Mouse (Mus musculus): ENCODE data around the gene Sapcd1.

Gene Sapcd1

GRCm38 (mm10) chr17:35029691-35030532 is 2.1 kb upstream of the Sapcd1 start:
- no peak for DNase-seq (ENCODE audit: low read depth)

GRCm38 (mm10) chr17:35028315-35028714 is 499 bp upstream of the Sapcd1 start:
- DNase-seq (ENCODE audit: low read depth), result no peak

DNA sequence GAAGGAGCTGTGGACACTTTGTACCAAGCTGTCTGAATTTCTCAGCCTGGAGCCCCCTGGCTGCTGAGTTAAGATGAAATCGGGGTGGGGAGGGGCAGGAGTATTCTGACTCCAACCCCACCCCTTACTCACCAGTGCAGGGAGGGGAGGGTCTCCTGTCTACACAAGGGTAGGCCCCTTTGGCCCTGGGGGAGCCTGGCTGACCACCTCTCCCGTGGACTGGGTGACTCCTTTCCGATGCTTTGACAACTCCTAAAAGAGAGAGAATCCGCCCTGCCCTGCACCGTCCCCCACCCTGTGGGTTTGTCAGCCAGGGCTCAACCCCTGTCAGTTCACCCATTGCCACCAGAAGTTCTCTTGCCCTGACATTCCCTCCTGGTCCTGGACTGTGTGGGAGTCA is 1.6 kb downstream of the Sapcd1 start:
- DNase-seq (ENCODE audit: low read depth), result no peak

DNA sequence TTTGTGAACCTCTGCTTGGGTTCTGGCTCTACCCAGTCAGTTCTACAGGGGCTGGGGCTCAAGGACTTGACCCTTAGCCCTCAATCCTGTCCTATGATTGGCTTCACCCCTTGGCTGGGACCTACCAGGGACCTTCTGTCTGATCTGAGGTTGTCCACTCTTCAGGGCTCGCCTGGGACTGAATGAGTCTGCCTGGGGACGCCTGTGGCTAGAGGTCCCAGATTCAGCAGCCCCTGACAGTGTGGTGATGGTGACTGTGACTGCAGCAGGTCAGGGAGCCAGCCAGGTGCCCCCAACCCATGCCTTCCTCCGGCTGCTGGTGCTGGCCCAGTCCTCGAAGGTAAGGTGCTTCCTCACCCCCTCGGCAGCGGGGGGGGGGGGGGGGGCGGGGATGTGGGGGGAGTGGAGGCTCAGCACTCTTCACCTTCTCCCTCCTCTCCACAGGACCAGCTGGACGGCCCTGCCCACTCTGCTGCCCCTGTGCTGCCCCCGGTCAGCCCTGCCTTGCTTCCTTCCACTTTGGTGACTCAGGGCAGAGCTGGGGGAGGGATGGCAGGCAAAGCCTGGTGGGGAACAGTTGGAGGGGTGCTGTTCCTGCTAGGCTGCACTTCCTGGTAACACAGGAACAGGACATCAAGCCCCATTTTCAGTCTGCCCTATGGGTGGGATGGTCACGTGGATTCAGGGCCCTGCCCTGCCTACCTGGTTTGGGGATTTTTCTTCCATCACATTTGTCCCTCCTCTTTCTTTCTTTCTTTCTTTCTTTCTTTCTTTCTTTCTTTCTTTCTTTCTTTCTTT is 2.9 kb downstream of the Sapcd1 start:
- DNase-seq (ENCODE audit: low read depth), result no peak

- DNase-seq (ENCODE audit: low read depth), result no peak
Observed at GRCm38 (mm10) chr17:35024261-35024660, 3.6 kb downstream of the Sapcd1 start.

GRCm38 (mm10) chr17:35023756-35024155 is 4.1 kb downstream of the Sapcd1 start:
- DNase-seq (ENCODE audit: low read depth), result no peak

DNA sequence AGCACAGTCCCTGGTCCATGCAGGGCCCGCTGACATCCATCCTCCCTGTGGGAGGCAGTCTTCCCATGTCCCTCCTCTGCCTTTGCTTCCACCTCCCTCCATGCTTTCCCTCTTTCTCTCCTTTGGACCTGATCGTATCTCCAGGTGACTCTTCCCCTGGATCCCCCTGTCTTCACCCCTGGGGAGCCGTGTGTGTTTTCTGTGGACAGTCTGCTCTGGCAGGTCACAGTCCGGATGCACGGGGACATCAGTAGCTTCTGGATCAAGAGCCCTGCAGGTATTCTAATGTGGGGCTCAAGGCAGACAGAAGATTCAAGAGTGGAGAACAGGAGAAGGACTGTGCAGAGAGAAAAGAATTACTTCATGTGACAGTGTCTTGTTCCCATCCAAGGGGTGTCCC is 4.6 kb downstream of the Sapcd1 start:
- DNase-seq (ENCODE audit: low read depth), result no peak

DNA sequence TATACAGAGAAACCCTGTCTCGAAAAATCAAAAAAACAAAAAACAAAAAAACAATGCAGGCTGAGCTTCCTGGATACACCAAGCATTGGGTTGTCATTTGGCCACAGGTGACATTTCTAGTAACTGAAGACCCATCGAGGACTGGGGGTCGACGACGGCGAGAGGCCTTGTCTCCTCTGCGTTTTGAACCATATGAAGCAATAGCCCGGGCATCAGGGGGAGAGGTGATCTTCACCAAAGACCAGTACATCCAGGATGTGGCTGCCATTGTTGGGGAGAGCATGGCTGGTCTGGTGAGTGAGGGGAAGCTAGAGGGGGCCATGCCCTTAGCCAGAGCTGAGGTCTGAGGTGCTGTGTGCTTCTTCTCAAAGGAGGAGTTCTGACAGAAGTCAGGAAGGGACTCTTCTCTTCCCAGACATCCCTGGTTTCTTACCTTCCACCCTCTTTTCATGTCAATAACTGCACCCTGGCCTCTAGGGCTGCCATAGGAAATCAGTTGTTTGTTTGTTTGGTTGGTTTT is 5.2 kb downstream of the Sapcd1 start:
- DNase-seq (ENCODE audit: low read depth), result no peak

GRCm38 (mm10) chr17:35021842-35022477 is 5.9 kb downstream of the Sapcd1 start:
- no peak for DNase-seq (ENCODE audit: low read depth)

GRCm38 (mm10) chr17:35021163-35021808 is 6.5 kb downstream of the Sapcd1 start:
- peak; percentile 85 for DNase-seq (ENCODE audit: low read depth)

- DNase-seq (ENCODE audit: low read depth), result no peak
Observed at GRCm38 (mm10) chr17:35020551-35020950, 7.3 kb downstream of the Sapcd1 start.

DNA sequence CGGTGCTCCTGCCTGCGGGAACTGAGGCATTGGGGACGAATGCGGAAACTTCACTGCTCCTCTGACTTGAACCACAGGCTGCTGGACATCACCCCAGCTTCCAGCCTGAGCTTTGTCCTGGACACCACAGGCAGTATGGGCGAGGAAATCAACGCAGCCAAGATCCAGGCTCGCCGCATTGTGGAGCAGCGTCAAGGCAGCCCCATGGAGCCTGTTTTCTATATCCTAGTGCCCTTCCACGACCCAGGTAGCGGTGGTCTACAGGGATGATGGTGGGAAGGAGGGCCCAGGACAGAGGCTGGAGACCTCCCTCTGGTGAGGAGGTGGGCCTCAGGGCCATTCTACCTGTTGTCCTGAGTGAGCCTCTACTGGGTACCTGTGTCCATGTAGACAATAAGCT is 7.9 kb downstream of the Sapcd1 start:
- no peak for DNase-seq (ENCODE audit: low read depth)

DNA sequence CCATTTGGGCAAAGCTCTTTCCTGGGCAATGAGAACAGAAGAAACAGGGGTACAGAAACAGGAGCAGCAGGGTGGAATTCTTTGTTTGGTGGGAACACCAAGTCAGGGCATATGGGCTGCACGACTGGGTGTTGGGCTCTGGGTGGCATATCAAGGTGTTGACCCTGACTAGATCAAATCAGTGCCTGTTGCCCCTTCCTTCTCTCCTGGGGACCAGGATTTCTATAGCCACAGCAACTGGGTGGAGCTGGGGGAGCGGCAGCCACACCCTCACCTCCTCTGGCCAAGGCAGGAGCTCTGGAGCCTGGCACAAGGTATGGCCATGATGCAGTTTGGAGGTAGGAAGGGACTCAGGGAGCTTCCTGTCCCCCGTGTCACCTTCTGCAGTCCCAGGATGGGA is 9.6 kb downstream of the Sapcd1 start:
- DNase-seq (ENCODE audit: low read depth), result no peak

- no peak for DNase-seq (ENCODE audit: low read depth)
Observed at GRCm38 (mm10) chr17:35017706-35018030, 10.1 kb downstream of the Sapcd1 start.

DNA sequence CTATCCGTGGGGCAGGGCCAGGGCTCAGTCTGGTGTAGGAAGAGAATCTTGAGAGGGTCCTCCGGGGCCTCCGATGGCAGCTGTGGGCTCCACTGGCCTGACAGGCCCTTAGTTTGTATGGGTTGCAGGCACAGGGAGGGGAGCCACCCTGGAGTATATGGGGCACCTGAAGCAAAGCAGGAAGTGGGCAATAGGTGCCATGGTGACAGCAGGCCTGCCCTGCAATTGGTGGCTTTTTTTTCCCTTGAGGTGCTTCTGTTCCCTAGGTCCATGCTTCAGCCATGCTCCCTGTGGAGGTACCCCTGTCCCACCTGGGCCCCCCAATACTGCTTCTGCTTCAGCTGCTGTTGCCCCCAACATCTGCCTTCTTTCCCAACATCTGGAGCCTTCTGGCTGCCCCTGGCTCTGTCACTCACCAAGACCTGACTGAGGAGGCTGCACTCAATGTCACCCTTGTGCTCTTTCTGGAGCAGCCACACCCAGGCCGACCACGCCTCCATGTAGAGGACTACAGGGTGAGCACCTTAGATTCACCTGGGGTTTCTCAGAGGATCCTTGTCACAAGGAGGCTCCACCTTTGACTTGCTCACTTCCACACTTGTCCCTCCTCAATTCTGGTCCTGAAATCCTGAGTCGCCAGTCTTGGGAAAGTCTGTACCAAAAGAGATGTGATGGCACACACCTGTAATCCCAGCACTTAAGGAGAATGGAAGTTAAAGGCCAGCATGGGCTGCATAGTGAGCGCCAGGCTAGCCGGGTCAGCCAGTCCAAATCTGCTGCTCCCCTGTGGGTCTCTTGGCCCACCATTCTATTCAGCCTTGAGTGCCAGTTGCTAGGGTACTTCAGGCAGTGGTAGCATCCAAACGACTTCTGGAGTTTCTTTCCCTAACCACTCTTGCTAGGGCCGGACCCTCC is 10.8 kb downstream of the Sapcd1 start:
- no peak for DNase-seq (ENCODE audit: low read depth)

GRCm38 (mm10) chr17:35016376-35016775 is 11.4 kb downstream of the Sapcd1 start, which contains the start of gene Vwa7:
Vwa7 (plus strand) TSS chr17:35016579.
- DNase-seq (ENCODE audit: low read depth), result no peak

DNA sequence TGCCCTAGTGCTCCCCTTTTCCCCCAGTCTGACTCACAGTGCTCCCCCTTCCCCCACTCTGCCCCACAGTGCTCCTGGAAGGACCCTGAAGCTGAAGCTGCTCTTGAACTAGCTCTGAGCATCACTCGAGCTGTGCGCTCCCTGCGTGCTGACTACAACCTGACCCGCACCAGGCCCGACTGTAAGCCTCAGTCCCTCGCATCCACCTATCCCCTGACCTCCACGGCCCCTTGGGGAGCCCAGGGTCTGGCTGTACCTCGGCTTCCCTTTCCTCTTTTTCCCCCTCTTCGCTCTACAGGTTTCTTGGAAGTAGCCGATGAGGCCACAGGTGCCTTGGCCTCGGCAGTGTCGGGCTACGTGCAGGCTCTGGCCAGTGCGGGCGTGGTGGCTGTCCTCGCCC is 12.5 kb downstream of the Sapcd1 start:
- DNase-seq (ENCODE audit: low read depth), result no peak

DNA sequence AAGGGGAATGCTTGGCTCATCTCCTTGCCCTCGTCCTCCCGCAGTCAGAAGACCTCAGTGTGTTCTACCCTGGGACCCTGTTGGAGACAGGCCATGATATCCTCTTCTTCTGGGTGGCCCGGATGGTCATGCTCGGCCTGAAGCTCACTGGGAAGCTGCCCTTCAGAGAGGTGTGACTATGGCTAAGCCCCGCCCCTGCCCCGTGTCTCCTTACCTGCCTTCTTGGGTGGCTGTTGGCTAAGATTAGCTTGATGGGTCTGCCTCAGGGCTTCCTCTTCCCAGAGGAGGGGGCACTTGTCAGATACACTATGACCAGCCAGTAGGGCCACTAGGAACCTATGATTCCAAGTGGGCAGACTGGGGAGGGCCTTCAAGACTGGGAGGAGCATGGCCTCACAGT is 14.6 kb downstream of the Sapcd1 start:
- no peak for DNase-seq (ENCODE audit: low read depth)

GRCm38 (mm10) chr17:35012430-35012829 is 15.4 kb downstream of the Sapcd1 start:
- DNase-seq (ENCODE audit: low read depth), result no peak

- no peak for DNase-seq (ENCODE audit: low read depth)
Observed at GRCm38 (mm10) chr17:35011440-35011839, 16.4 kb downstream of the Sapcd1 start.

GRCm38 (mm10) chr17:35009586-35009985 is 18.2 kb downstream of the Sapcd1 start:
- no peak for DNase-seq (ENCODE audit: low read depth)
